11 mouse cellular contexts compared by ENCODE assay signal in genomic region chr14:25630647-25631409, GRCm38 (mm10).
DNase-seq lines count a peak whose midpoint lies in the region; ATAC-seq and TF ChIP-seq lines count a peak whose summit lies in the region.
"Had no signal": no experiment of that assay in that cellular context is flagged by ENCODE, and none has a peak within 500 bp of the region (broad histone marks: within the 10 kb centered on the region; RNA-seq: fewer than 3 reads in every experiment).

No protein-coding gene starts in this region.

- H3K27me3 ChIP-seq in hindbrain, embryonic 16.5 days (replicated peaks; ENCODE audit: control insufficient read depth, insufficient read depth, low read length), result no peaks in the 10 kb centered on the region
- no peaks in the 10 kb centered on the region for H3K27me3 ChIP-seq in hindbrain, embryonic 12.5 days
- H3K27me3 ChIP-seq in midbrain, postnatal 0 days (ENCODE audit: insufficient read depth, low read length), result no peaks in the 10 kb centered on the region
- H3K27me3 ChIP-seq: liver, embryonic 13.5 days had no signal

- H3K4me3 ChIP-seq in hindbrain, embryonic 16.5 days (ENCODE audit: low read length), result no peak overlapping the region
- H3K4me3 ChIP-seq in hindbrain, embryonic 12.5 days, result no peak overlapping the region
- H3K4me3 ChIP-seq in midbrain, postnatal 0 days (ENCODE audit: low read depth, low read length), result no peak overlapping the region
- H3K4me3 ChIP-seq: liver, embryonic 13.5 days had no signal

- peak; percentile 29 for ATAC-seq in frontal cortex, adult (ENCODE audit: low TSS enrichment)
- no peak for ATAC-seq in hindbrain, embryonic 16.5 days
- ATAC-seq in hindbrain, embryonic 12.5 days (ENCODE audit: low FRiP score), result no peak
- ATAC-seq in activated CD4-positive, CD25-positive, alpha-beta regulatory T cell, adult 4 months, result peak; percentile 11
- no peak for ATAC-seq in midbrain, postnatal 0 days (ENCODE audit: low FRiP score)

- no peaks in the 10 kb centered on the region for H3K9me3 ChIP-seq in hindbrain, embryonic 16.5 days (ENCODE audit: control insufficient read depth, low read length)
- no peaks in the 10 kb centered on the region for H3K9me3 ChIP-seq in hindbrain, embryonic 12.5 days (replicated peaks)
- H3K9me3 ChIP-seq in midbrain, postnatal 0 days (ENCODE audit: low read length), result no peaks in the 10 kb centered on the region
- H3K9me3 ChIP-seq: liver, embryonic 13.5 days had no signal

- H3K9ac ChIP-seq in hindbrain, embryonic 16.5 days (ENCODE audit: low read depth, low read length), result no peak overlapping the region
- no peak overlapping the region for H3K9ac ChIP-seq in hindbrain, embryonic 12.5 days
- H3K9ac ChIP-seq in midbrain, postnatal 0 days (replicated peaks; ENCODE audit: low read length, poor library complexity, severe bottlenecking), result no peak overlapping the region
- H3K9ac ChIP-seq: liver, embryonic 13.5 days had no signal

- peaks cover 44% of the 10 kb centered on the region for H3K4me1 ChIP-seq in hindbrain, embryonic 16.5 days (ENCODE audit: control insufficient read depth, insufficient read depth, low read depth, low read length)
- peaks cover 65% of the 10 kb centered on the region for H3K4me1 ChIP-seq in hindbrain, embryonic 12.5 days
- peaks cover 19% of the 10 kb centered on the region for H3K4me1 ChIP-seq in midbrain, postnatal 0 days (ENCODE audit: insufficient read depth, low read length)

- H3K4me2 ChIP-seq in hindbrain, embryonic 16.5 days (ENCODE audit: low read length), result no peak overlapping the region
- no peak overlapping the region for H3K4me2 ChIP-seq in hindbrain, embryonic 12.5 days (replicated peaks)
- no peak overlapping the region for H3K4me2 ChIP-seq in midbrain, postnatal 0 days (ENCODE audit: low read depth, low read length, poor library complexity, severe bottlenecking)
- H3K4me2 ChIP-seq: liver, embryonic 13.5 days had no signal

- no peak for TF ChIP-seq CTCF in midbrain, postnatal 0 days (IDR thresholded peaks at IDR 0.05)

- no peak for DNase-seq in frontal cortex, postnatal 14 days (ENCODE audit: low spot score in 2 of 2)
- no peak for DNase-seq in midbrain, postnatal 0 days (ENCODE audit: low spot score)
- no peak for DNase-seq in adrenal gland, postnatal 4 days (ENCODE audit: low spot score in 2 of 2)
- DNase-seq: embryo, embryonic 11 days; liver, embryonic 13.5 days; retina, postnatal 1 day; thymus, postnatal 36 days had no signal

- peak overlapping the region; percentile 35; the same call in 1 of the 2 replicates for H3K27ac ChIP-seq in hindbrain, embryonic 16.5 days (ENCODE audit: low read depth, low read length)
- no peak overlapping the region; the same call in 1 of the 2 replicates for H3K27ac ChIP-seq in hindbrain, embryonic 12.5 days
- H3K27ac ChIP-seq in midbrain, postnatal 0 days (ENCODE audit: low read depth, low read length), result peak overlapping the region; percentile 26; the same call in 1 of the 2 replicates
- H3K27ac ChIP-seq: liver, embryonic 13.5 days had no signal

- H3K36me3 ChIP-seq in hindbrain, embryonic 16.5 days (ENCODE audit: control insufficient read depth, insufficient read depth, low read length), result no peaks in the 10 kb centered on the region
- H3K36me3 ChIP-seq in hindbrain, embryonic 12.5 days, result peaks cover 35% of the 10 kb centered on the region
- peaks cover 3% of the 10 kb centered on the region; the same call in 1 of the 2 replicates for H3K36me3 ChIP-seq in midbrain, postnatal 0 days (ENCODE audit: insufficient read depth, low read length)

- 86% methylated on average over 7 of the region's 7 CpGs for WGBS in hindbrain, embryonic 16.5 days
- 92% methylated on average over 7 of the region's 7 CpGs for WGBS in hindbrain, embryonic 12.5 days
- 90% methylated on average over 7 of the region's 7 CpGs for WGBS in midbrain, postnatal 0 days

Comparison
In these comparisons a context has a peak if more than half of its experiments do, and no peak if none do; other contexts are left out.
1. ATAC-seq: peak in frontal cortex, adult (single experiment) and activated CD4-positive, CD25-positive, alpha-beta regulatory T cell, adult 4 months (single experiment); none in hindbrain, embryonic 16.5 days (single experiment), hindbrain, embryonic 12.5 days (single experiment) and midbrain, postnatal 0 days (single experiment).